Mouse (Mus musculus): Measurements from ENCODE around the gene Ell. TPM values are rescaled to one million over a fixed set of nuclear protein-coding genes. Genes with fewer than 3 reads are reported as not detected.

The Ell gene
- polyA plus RNA-seq (2012) = 51.7 and 61.3 TPM in 2 replicates

GRCm38 (mm10) chr8:70539077-70539813 lies at the start of gene Ell:
Gene Ell, plus strand, starts transcription at chr8:70539457.

GRCm38 (mm10) chr8:70492664-70493640 lies 46.3 kb upstream of the Ell start, which contains the start of gene Crlf1:
Gene Crlf1, plus strand, starts transcription at chr8:70493158.

GRCm38 (mm10) chr8:70506328-70507026 lies 32.8 kb upstream of the Ell start, which contains the start of gene Rex1bd:
Gene Rex1bd, minus strand, starts transcription at chr8:70506752.

GRCm38 (mm10) chr8:70510228-70510915 lies 28.9 kb upstream of the Ell start, which contains the start of gene Uba52:
Gene Uba52, minus strand, starts transcription at chr8:70510801.

GRCm38 (mm10) chr8:70527512-70528181 lies 11.6 kb upstream of the Ell start, which contains the start of the genes Fkbp8 and Kxd1:
Gene Fkbp8, plus strand, starts transcription at chr8:70527724.
Gene Kxd1, minus strand, starts transcription at chr8:70527956.

GRCm38 (mm10) chr8:70593961-70594609 lies 54.8 kb downstream of the Ell start, which contains the start of gene Isyna1:
Gene Isyna1, plus strand, starts transcription at chr8:70594373.

GRCm38 (mm10) chr8:70608749-70609367 lies 69.6 kb downstream of the Ell start, which contains the start of gene Ssbp4:
Gene Ssbp4, minus strand, starts transcription at chr8:70608872.

GRCm38 (mm10) chr8:70615894-70616293 lies 76.6 kb downstream of the Ell start, which contains the start of gene Lrrc25:
Gene Lrrc25, plus strand, starts transcription at chr8:70616155.

GRCm38 (mm10) chr8:70632346-70632892 lies 93.2 kb downstream of the Ell start, which contains the start of gene Gdf15:
Gene Gdf15, minus strand, starts transcription at chr8:70632456.

Other genes starting within 250 kb of the Ell start
- gene Ddx49, start 237.0 kb upstream of the Ell start, polyA plus RNA-seq (2012) = 62.7 and 66.5 TPM in 2 replicates
- gene Cope, start 236.9 kb upstream of the Ell start, polyA plus RNA-seq (2012) = 419 and 474 TPM in 2 replicates
- 0.24 and 0.37 TPM in 2 replicates for gene Cers1, start 223.7 kb upstream of the Ell start, polyA plus RNA-seq (2012)
- 0.65 TPM in 1 of 2 replicates, not detected in the other for gene Gdf1, start 209.6 kb upstream of the Ell start, polyA plus RNA-seq (2012)
- gene Upf1, start 186.2 kb upstream of the Ell start, polyA plus RNA-seq (2012) = 119 and 122 TPM in 2 replicates
- gene Comp, start 165.9 kb upstream of the Ell start, polyA plus RNA-seq (2012) = 0.32 and 1.8 TPM in 2 replicates
- 24.5 and 27.2 TPM in 2 replicates for gene Crtc1, start 99.9 kb upstream of the Ell start, polyA plus RNA-seq (2012)
- gene Klhl26, start 62.5 kb upstream of the Ell start, polyA plus RNA-seq (2012) = 5.9 and 6.5 TPM in 2 replicates
- 0.12 and 0.15 TPM in 2 replicates for gene Tmem59l, start 52.1 kb upstream of the Ell start, polyA plus RNA-seq (2012)
- 0.46 and 1.1 TPM in 2 replicates for gene Crlf1, start 46.3 kb upstream of the Ell start, polyA plus RNA-seq (2012)
- 205 and 212 TPM in 2 replicates for gene Rex1bd, start 32.7 kb upstream of the Ell start, polyA plus RNA-seq (2012)
- 969 and 1,011 TPM in 2 replicates for gene Uba52, start 28.7 kb upstream of the Ell start, polyA plus RNA-seq (2012)
- gene Fkbp8, start 11.7 kb upstream of the Ell start, polyA plus RNA-seq (2012) = 975 and 1,046 TPM in 2 replicates
- gene Kxd1, start 11.5 kb upstream of the Ell start, polyA plus RNA-seq (2012) = 60.7 and 64.0 TPM in 2 replicates
- gene Isyna1, start 54.9 kb downstream of the Ell start, polyA plus RNA-seq (2012) = 264 and 274 TPM in 2 replicates
- gene Ssbp4, start 69.4 kb downstream of the Ell start, polyA plus RNA-seq (2012) = 1,201 and 1,308 TPM in 2 replicates
- 11.8 and 21.0 TPM in 2 replicates for gene Lrrc25, start 76.7 kb downstream of the Ell start, polyA plus RNA-seq (2012)
- 13.6 and 15.1 TPM in 2 replicates for gene Gdf15, start 93.0 kb downstream of the Ell start, polyA plus RNA-seq (2012)
- gene Pgpep1, start 120.9 kb downstream of the Ell start, polyA plus RNA-seq (2012) = 1.8 and 2.6 TPM in 2 replicates
- gene Lsm4, start 133.8 kb downstream of the Ell start, polyA plus RNA-seq (2012) = 583 and 668 TPM in 2 replicates
- 3,053 and 3,449 TPM in 2 replicates for gene Jund, start 159.5 kb downstream of the Ell start, polyA plus RNA-seq (2012)
- 0.71 and 1.9 TPM in 2 replicates for gene Iqcn, start 164.0 kb downstream of the Ell start, polyA plus RNA-seq (2012)
- 0.15 TPM in 1 of 2 replicates, not detected in the other for gene Gm3336, start 179.1 kb downstream of the Ell start, polyA plus RNA-seq (2012)
- gene Pde4c, start 184.3 kb downstream of the Ell start, polyA plus RNA-seq (2012) = 3.5 and 3.6 TPM in 2 replicates
- 7.4 and 8.1 TPM in 2 replicates for gene Rab3a, start 215.2 kb downstream of the Ell start, polyA plus RNA-seq (2012)
- 75.0 and 90.1 TPM in 2 replicates for gene Mpv17l2, start 221.5 kb downstream of the Ell start, polyA plus RNA-seq (2012)
- gene Pik3r2, start 237.3 kb downstream of the Ell start, polyA plus RNA-seq (2012) = 69.9 and 78.3 TPM in 2 replicates

Measured in megakaryocyte-erythroid progenitor cell, adult 5 weeks (primary cell).